ENCODE assay signal across 9 mouse cellular contexts in the genomic region with DNA sequence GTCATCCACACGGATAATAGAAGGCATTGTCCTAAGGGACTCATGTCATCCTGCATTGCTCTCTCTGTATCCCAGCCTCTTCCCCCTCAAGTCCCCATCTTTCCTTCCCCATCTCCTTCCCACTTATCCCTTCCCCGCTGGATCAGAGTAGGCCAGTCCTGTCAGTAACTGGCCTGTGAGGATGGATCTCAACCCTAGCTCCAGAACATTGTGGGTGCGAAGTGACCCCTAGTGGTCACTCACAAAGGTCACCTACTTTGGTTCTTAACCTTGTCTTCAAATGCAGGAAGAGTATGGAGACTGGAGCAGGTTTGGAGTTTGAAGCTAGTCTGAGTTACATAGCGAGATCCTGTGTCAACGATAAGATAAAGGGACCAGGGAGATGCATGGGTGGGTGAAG. TPM values are rescaled to one million over a fixed set of nuclear protein-coding genes. Genes with fewer than 3 reads are reported as not detected.
DNase-seq lines count a peak whose midpoint lies in the region; ATAC-seq and TF ChIP-seq lines count a peak whose summit lies in the region.
"Had no signal": no experiment of that assay in that cellular context is flagged by ENCODE, and none has a peak within 500 bp of the region (broad histone marks: within the 10 kb centered on the region; RNA-seq: fewer than 3 reads in every experiment).

No protein-coding gene starts in this region.

- no peak overlapping the region for H3K9ac ChIP-seq in MEL (ENCODE audit: control insufficient read depth, low read depth, low read length, poor library complexity, severe bottlenecking)
- no peak overlapping the region for H3K9ac ChIP-seq in lung, embryonic 14.5 days

- no peaks in the 10 kb centered on the region for H3K9me3 ChIP-seq in MEL (replicated peaks; ENCODE audit: insufficient read depth, low read length)
- no peaks in the 10 kb centered on the region for H3K9me3 ChIP-seq in lung, embryonic 14.5 days (ENCODE audit: low read depth, low read length)

- H3K4me2 ChIP-seq in lung, embryonic 14.5 days, result peak overlapping the region; percentile 31

- TF ChIP-seq POLR2A in MEL (IDR thresholded peaks at IDR 0.05; ENCODE audit: control insufficient read depth in 1 of 2, insufficient read depth in 1 of 2, low read depth in 1 of 2, low read length in 2 of 2, poor library complexity in 1 of 2), result no peak

- no peak overlapping the region for H3K4me3 ChIP-seq in MEL (ENCODE audit: control insufficient read depth in 1 of 2, insufficient read depth in 1 of 2, low read depth in 2 of 2, low read length in 2 of 2)
- H3K4me3 ChIP-seq in lung, embryonic 14.5 days (ENCODE audit: low read depth, low read length), result no peak overlapping the region

- peaks cover 5 to 15% of the 10 kb centered on the region in 2 experiments; a peak in 3 of 4 replicates for H3K4me1 ChIP-seq in MEL (ENCODE audit: control insufficient read depth in 1 of 2, insufficient read depth in 2 of 2, low read length in 2 of 2)
- peaks cover 24% of the 10 kb centered on the region for H3K4me1 ChIP-seq in lung, embryonic 14.5 days (ENCODE audit: insufficient read depth)

- H3K27ac ChIP-seq in MEL (ENCODE audit: control insufficient read depth, low read depth, low read length), result no peak overlapping the region
- 0 out of 2 replicates have a peak overlapping the region, but pooled peaks have one; percentile 44 for H3K27ac ChIP-seq in lung, embryonic 14.5 days (ENCODE audit: low read depth)
- H3K27ac ChIP-seq: macrophage had no signal

- DNase-seq in frontal cortex, postnatal 14 days (ENCODE audit: low spot score in 2 of 2), result no peak
- peak; percentile 66 for DNase-seq in MEL (ENCODE audit: low read depth, low spot score)
- DNase-seq in cerebellum, adult 11-12 months, result peak; percentile 52
- peak; percentile 55 to 68 for DNase-seq in kidney, adult 8-10 months
- DNase-seq in lung, embryonic 14.5 days, result peak; percentile 88
- peak; percentile 68 for DNase-seq in skeletal muscle tissue, adult 2 months (ENCODE audit: low read depth, low spot score)

- no peak for TF ChIP-seq EP300 in MEL (IDR thresholded peaks at IDR 0.05; ENCODE audit: low read depth in 1 of 2, low read length in 2 of 2)

- H3K36me3 ChIP-seq in MEL (ENCODE audit: control insufficient read depth in 1 of 2, insufficient read depth in 2 of 2, low read length in 2 of 2), result peaks cover 0 to 6% of the 10 kb centered on the region in 2 experiments; a peak in 2 of 4 replicates
- H3K36me3 ChIP-seq in lung, embryonic 14.5 days (ENCODE audit: insufficient read depth), result no peaks in the 10 kb centered on the region

- H3K27me3 ChIP-seq in MEL (ENCODE audit: control insufficient read depth in 1 of 2, insufficient read depth in 2 of 2, low read length in 2 of 2), result no peaks in the 10 kb centered on the region
- H3K27me3 ChIP-seq in lung, embryonic 14.5 days (ENCODE audit: insufficient read depth, low read length), result no peaks in the 10 kb centered on the region

- peak; percentile 48 to 85 (median 69) for TF ChIP-seq CTCF in MEL (IDR thresholded peaks at IDR 0.05 in 2 of 3, conservative IDR thresholded peaks at IDR 0.05 in 1 of 3; ENCODE audit: control insufficient read depth in 1 of 3, insufficient read depth in 1 of 3, low read depth in 2 of 3, low read length in 3 of 3, poor library complexity in 1 of 3, severe bottlenecking in 1 of 3)
- TF ChIP-seq CTCF in lung, embryonic 14.5 days (IDR thresholded peaks at IDR 0.05; ENCODE audit: low read depth), result peak; percentile 87

- 30% methylated on average over 5 of the region's 5 CpGs for WGBS in lung, embryonic 14.5 days

- peak; percentile 57; the same call in 1 of the 2 replicates for ATAC-seq in frontal cortex, adult (ENCODE audit: low TSS enrichment)
- ATAC-seq in granulocyte monocyte progenitor cell, adult 5-6 weeks (replicated peaks; ENCODE audit: poor library complexity, severe bottlenecking), result peak; percentile 57
- ATAC-seq in lung, embryonic 14.5 days (ENCODE audit: insufficient read depth), result peak; percentile 43; the same call in 1 of the 2 replicates

- peak; percentile 87 for TF ChIP-seq RAD21 in MEL (IDR thresholded peaks at IDR 0.05; ENCODE audit: low read depth, low read length)

- no peaks in the 10 kb centered on the region for H3K79me2 ChIP-seq in MEL (ENCODE audit: control insufficient read depth, insufficient read depth, low read length, poor library complexity)

TF ChIP-seq in MEL, 35 proteins besides CTCF, POLR2A, EP300 and RAD21:
- TF ChIP-seq ZKSCAN1 (IDR thresholded peaks at IDR 0.05; ENCODE audit: low read depth, low read length) (no peak), MYB (IDR thresholded peaks at IDR 0.05; ENCODE audit: low read depth, low read length) (no peak), GATA1 (IDR thresholded peaks at IDR 0.05; ENCODE audit: low read depth, low read length) (no peak), RCOR1 (IDR thresholded peaks at IDR 0.05; ENCODE audit: low read depth, low read length) (no peak), ZC3H11A (IDR thresholded peaks at IDR 0.05; ENCODE audit: low read depth, low read length) (peak; percentile 49; the same call in 1 of the 2 replicates), SMC3 (IDR thresholded peaks at IDR 0.05; ENCODE audit: low read depth, low read length) (peak; percentile 84)

RNA-seq across cellular contexts. Expression of gene Tmigd1, which starts 7.7 kb away (rescaled TPM):
- not detected in 2 replicates for total RNA-seq in MEL (2012; rRNA removed)
- polyA plus RNA-seq in MEL (2012; ENCODE audit: insufficient read depth in 1 of 2, insufficient read length in 2 of 2, low read depth in 1 of 2, low replicate concordance in 2 of 2, missing spikeins in 1 of 2), result not detected
- total RNA-seq in granulocyte monocyte progenitor cell, adult 5-6 weeks (2014; fragmentation: Nextera tagmentation), result not detected in 2 replicates
- total RNA-seq in granulocyte monocyte progenitor cell, adult 5-6 weeks (2017), result not detected in 2 replicates
- polyA plus RNA-seq in lung, embryonic 14.5 days (2014; fragmentation: Nextera tagmentation; extraction: Ambion mirVana), result 0.13 TPM in 1 of 2 replicates, not detected in the other
- polyA plus RNA-seq: macrophage had no signal

RNA-seq across cellular contexts. Expression of gene Blmh, which starts 30.4 kb away (rescaled TPM):
- 111 and 144 TPM in 2 replicates for total RNA-seq in MEL (2012; rRNA removed)
- 100 to 1,000 TPM in 1 of 2 experiments, not detected in 1; 116 TPM for polyA plus RNA-seq in MEL (2012; ENCODE audit: insufficient read depth in 1 of 2, insufficient read length in 2 of 2, low read depth in 1 of 2, low replicate concordance in 2 of 2, missing spikeins in 1 of 2)
- total RNA-seq in granulocyte monocyte progenitor cell, adult 5-6 weeks (2014; fragmentation: Nextera tagmentation), result 83.3 and 85.8 TPM in 2 replicates
- total RNA-seq in granulocyte monocyte progenitor cell, adult 5-6 weeks (2017), result 226 and 238 TPM in 2 replicates
- 155 and 160 TPM in 2 replicates for polyA plus RNA-seq in lung, embryonic 14.5 days (2014; fragmentation: Nextera tagmentation; extraction: Ambion mirVana)

RNA-seq across cellular contexts. Expression of gene Cpd, which starts 47.4 kb away (rescaled TPM):
- total RNA-seq in MEL (2012; rRNA removed), result 9.1 and 14.6 TPM in 2 replicates
- polyA plus RNA-seq in MEL (2012; ENCODE audit: insufficient read depth in 1 of 2, insufficient read length in 2 of 2, low read depth in 1 of 2, low replicate concordance in 2 of 2, missing spikeins in 1 of 2), result 1 to 10 TPM in 1 of 2 experiments, not detected in 1; 7.5 TPM
- 13.1 and 13.5 TPM in 2 replicates for total RNA-seq in granulocyte monocyte progenitor cell, adult 5-6 weeks (2014; fragmentation: Nextera tagmentation)
- total RNA-seq in granulocyte monocyte progenitor cell, adult 5-6 weeks (2017), result 21.1 and 22.2 TPM in 2 replicates
- polyA plus RNA-seq in lung, embryonic 14.5 days (2014; fragmentation: Nextera tagmentation; extraction: Ambion mirVana), result 33.4 and 37.6 TPM in 2 replicates

Comparison
In these comparisons a context has a peak if more than half of its experiments do, and no peak if none do; other contexts are left out.
1. DNase-seq: peak in MEL (single experiment), cerebellum, adult 11-12 months (single experiment), kidney, adult 8-10 months (2 of 2), lung, embryonic 14.5 days (single experiment) and skeletal muscle tissue, adult 2 months (single experiment); none in frontal cortex, postnatal 14 days (0 of 2).
2. Peak in every context shown above with its lines, with median percentiles within 50 percentile points of each other: ATAC-seq.